Mouse (Mus musculus): ENCODE measurements around the gene Ubd.
"Not testable (repeated sequence)": the region's sequence is repeated elsewhere in the genome, so short reads cannot be mapped to it uniquely, and the experiment has no call there.

The Ubd gene

DNA sequence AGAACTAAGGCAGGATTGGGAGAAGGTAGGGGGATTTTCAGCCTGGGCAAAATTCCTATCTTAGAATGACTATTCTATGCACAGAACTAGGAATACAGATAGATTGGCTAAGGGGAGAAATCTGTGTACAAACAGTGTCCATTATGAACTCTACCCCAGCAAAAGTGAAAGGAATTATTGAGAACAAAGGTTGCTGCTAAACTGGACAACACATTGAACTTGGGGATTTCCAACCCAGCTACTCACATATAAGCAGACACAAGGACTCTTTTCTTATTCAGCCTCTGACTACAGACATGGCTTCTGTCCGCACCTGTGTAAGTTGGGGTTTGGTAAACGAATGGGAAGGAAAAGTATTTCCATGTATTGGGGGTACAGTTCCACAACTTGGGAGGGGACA, at the start of gene Ubd:
Ubd (plus strand) TSS at position 237 of the 400 bp plus-strand sequence.
- DNase-seq (ENCODE audit: low read depth, low spot score): no peak

DNA sequence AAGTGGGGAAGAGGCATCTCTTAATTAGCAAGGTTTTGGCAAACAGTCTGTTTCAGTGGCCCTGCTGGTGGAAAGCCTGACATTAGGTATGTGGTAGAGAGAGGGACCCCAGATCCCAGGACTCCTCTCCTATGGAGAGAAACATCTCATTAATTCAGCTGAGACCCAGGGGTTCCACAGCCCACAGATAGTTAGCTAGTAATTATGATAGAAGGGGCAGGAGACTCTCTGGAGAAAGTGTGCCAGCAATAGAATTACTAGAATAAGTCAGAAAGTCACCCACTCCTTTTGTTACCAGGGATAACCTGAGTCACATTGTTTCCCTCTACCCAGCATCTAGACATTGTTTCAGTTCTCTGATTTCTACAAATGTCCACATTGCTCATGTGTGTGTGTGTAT, 32.3 kb upstream of the Ubd start, which contains the start of gene Olfr93:
Olfr93 (minus strand) TSS at position 101 of the 400 bp plus-strand sequence.
- no peak for DNase-seq (ENCODE audit: low read depth, low spot score)

DNA sequence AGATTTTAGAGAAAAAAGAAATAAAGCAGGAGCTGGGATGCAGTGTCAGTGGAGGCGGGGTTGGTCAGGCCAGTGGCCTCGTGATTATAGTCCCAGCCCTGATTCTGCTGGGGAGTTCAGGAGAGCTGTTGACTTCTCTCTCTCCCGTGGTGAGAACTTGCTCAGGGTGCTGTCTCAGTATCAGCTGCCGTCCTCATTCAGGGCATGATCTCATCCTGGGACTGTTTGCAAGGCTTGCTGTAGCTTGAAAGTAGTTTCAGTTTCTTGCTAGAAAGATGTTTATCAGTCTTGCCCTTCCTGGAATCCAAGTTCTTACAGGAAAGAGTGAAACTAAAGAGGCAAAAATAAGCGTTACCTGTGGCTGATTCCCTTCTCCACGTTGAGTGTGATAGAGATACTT, 8.2 kb upstream of the Ubd start:
- no peak for DNase-seq (ENCODE audit: low read depth, low spot score)

DNA sequence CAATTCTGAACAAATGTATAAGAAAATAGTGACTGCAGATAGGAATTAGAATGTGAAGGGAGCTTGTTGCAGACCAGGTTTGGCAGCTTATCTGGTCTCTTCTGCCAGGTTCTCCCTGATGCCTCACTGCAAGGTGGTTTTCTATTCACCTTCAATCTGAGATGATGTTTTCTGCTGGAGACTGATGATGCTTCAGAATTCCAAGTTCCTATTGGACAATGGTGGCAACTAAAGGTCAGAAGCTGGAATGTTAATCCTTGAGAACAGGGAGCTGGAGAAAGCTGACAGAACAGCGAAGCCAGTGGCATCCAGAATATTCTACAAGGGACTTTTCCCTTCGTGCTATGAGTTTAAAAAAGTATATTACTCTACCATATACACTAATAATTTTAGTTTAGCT, 3.0 kb upstream of the Ubd start:
- DNase-seq (ENCODE audit: low read depth, low spot score): peak; percentile 64

GRCm38 (mm10) chr17:37193032-37193431, 660 bp upstream of the Ubd start:
- DNase-seq (ENCODE audit: low read depth, low spot score): no peak

- DNase-seq (ENCODE audit: low read depth, low spot score): no peak
Observed at GRCm38 (mm10) chr17:37194782-37195181, 1.1 kb downstream of the Ubd start.

GRCm38 (mm10) chr17:37196845-37197724, 3.4 kb downstream of the Ubd start:
- DNase-seq (ENCODE audit: low read depth, low spot score): peak; percentile 19

GRCm38 (mm10) chr17:37200894-37201293, 7.2 kb downstream of the Ubd start, which contains the start of gene Olfr94:
Olfr94 (minus strand) TSS chr17:37200994.
- no peak for DNase-seq (ENCODE audit: low read depth, low spot score)

DNA sequence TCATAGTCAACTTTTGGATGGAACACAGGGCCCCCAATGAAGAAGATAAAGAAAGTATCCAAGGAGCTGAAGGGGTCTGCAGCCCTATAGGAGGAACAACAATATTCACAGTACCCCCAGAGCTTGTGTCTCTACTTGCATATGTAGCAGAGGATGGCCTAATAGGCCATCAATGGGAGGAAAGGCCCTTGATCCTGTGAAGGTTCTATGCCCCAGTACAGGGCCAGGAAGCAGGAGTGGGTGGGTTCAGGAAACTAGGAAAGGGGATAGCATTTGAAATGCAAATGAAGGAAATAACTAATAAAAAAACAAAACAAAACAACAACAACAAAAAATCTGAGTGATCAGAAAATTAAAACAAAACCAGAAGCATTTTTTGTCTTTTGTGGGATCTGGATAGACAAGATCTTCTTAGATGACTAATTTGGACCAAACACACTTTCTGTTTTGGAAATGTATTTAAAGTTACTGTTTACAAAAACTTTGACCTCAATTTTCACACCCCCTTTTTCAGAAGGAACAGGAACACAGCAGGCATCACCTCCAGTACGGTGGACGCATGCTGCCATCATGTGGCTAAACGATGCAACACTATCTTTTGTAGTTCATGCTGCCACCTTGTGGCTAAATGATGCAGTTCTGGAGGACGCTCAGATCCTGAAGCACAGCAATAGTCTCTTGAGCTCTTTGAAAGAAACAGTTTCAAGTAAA, 9.7 kb downstream of the Ubd start:
- DNase-seq (ENCODE audit: low read depth, low spot score): peak; percentile 88

- DNase-seq (ENCODE audit: low read depth, low spot score): no peak
Observed at GRCm38 (mm10) chr17:37203917-37204236, 10.2 kb downstream of the Ubd start.

DNA sequence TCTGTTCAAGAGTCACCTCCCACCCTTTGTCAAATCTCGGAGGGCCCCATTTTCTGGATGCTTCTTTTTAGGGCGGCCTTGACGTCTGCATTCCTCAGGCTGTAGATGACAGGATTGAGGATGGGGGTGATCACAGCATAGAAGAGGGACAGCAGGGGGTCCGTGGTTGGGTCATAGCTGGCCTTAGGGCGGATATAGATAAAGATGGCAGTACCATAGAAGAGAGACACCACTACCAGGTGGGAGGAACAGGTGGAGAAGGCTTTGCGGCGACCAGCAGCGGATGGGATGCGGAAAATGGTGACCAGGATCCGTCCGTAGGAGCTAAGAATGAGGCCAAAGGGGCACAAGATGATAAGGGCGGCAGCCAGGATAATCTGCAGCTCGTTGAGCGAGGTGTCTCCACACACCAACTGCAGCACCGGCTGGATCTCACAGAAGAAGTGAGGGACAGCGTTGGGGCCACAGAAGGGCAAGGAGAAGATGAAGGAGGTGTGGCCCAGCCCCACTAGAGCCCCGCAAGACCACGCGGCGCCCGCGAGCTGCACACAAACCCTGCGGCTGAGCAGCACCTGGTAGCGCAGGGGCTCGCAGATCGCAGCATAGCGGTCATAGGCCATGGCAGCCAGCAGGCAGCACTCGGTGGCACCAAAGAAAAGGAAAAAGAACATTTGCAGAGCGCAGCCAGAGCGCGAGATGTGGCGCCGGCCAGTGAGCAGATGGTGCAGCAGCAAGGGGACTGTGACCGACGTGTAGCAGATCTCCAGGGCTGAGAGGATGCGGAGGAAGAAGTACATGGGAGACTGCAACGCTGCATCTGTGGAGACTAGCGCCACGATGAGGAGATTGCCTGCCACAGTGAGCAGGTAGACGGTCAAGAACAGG, 17.4 kb downstream of the Ubd start:
- DNase-seq (ENCODE audit: low read depth, low spot score): peak; percentile 58

DNA sequence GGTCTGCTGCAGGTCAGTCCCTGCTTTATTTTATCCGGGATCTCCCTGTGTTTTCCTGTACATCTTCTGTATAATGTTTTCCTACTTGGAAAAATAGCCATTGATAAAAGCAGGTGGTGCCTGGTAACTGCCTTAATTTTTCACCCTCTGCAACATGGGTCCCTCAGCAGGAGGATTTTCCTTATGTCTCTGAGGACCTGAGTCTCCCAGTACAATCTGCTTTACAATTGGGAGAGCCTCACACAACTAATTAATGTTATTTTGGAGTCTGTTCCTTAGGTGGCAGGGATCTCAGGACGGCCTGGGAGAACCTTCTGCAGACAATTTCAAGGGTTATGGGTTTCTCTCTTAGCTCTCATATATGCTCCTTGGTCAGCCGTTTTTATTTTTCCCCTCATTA, 19.3 kb downstream of the Ubd start, which contains the start of gene Olfr95:
Olfr95 (minus strand) TSS at position 101 of the 400 bp plus-strand sequence.
- no peak for DNase-seq (ENCODE audit: low read depth, low spot score)

- no peak for DNase-seq (ENCODE audit: low read depth, low spot score)
Observed at GRCm38 (mm10) chr17:37218486-37218885, 24.8 kb downstream of the Ubd start.

- no peak for DNase-seq (ENCODE audit: low read depth, low spot score)
Observed at GRCm38 (mm10) chr17:37219846-37220245, 26.2 kb downstream of the Ubd start, which contains the start of gene Olfr96. Olfr96 (plus strand) TSS chr17:37220146.

DNA sequence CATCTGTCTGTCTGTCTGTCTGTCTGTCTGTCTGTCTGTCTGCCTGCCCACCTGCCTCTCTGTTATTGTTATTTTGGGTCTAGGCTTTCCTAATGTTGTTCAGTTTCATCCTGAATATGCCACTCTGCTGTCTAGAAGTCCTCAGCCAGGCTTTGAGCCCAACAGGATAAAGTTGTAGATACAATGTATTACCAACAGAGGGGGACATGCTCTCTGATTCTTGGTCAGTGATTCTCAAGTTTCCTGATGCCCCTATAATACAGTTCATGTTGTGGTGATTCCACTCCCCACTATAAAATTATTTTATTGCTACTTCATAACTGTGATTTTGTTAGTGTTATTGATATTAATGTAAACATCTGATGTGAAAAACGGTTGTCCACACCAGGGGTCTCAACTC, 28.2 kb downstream of the Ubd start:
- peak; percentile 25 for DNase-seq (ENCODE audit: low read depth, low spot score)

DNA sequence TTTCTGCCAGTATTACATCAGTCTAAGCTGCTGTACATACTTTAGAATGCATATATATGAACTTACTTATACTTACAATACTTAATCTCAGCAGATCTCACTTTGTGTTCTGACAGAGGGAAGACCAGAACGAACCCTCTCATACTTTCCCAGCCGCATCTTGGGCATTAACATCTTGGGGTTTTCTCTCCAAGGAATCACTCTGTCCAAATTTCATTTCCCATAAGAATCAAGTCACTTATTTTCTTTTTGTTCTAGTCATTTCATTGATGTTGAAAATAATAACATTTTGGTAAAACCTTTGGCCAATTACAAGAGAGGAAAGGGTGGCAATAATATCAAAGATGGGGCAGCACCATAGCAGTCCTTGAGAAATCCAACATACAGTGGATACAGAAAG, 43.5 kb downstream of the Ubd start, which contains the start of gene Olfr97:
Olfr97 (minus strand) TSS at position 101 of the 400 bp plus-strand sequence.
- not testable (repeated sequence) for DNase-seq (ENCODE audit: low read depth, low spot score)

GRCm38 (mm10) chr17:37242198-37242597, 48.5 kb downstream of the Ubd start:
- DNase-seq (ENCODE audit: low read depth, low spot score): no peak
